In genomic region chr5:15776106-15776505, GRCm38 (mm10) we compare ENCODE assay signal across 34 mouse cellular contexts.
"Had no signal": no experiment of that assay in that cellular context is flagged by ENCODE, and none has a peak within 500 bp of the region (broad histone marks: within the 10 kb centered on the region; RNA-seq: fewer than 3 reads in every experiment).

No protein-coding gene starts in this region.

- H3K27ac ChIP-seq: heart, embryonic 13.5 days; heart, embryonic 15.5 days; hindbrain, embryonic 10.5 days; hindbrain, embryonic 12.5 days; hindbrain, embryonic 13.5 days; hindbrain, embryonic 15.5 days; hindbrain, postnatal 0 days; intestine, embryonic 15.5 days; kidney, embryonic 15.5 days; kidney, postnatal 0 days; layer of hippocampus, adult 2 months; left cerebral cortex, adult 2 months had no signal

- H3K9ac ChIP-seq: heart, embryonic 12.5 days; heart, embryonic 13.5 days; heart, embryonic 15.5 days; hindbrain, embryonic 12.5 days; hindbrain, embryonic 13.5 days; hindbrain, embryonic 15.5 days; intestine, embryonic 15.5 days; kidney, embryonic 15.5 days had no signal

- H3K27me3 ChIP-seq: heart, embryonic 12.5 days; heart, embryonic 13.5 days; heart, embryonic 15.5 days; hindbrain, embryonic 12.5 days; hindbrain, embryonic 13.5 days; hindbrain, embryonic 15.5 days; intestine, embryonic 15.5 days; kidney, embryonic 15.5 days had no signal

- H3K4me3 ChIP-seq: heart, embryonic 12.5 days; heart, embryonic 13.5 days; heart, embryonic 15.5 days; hindbrain, embryonic 10.5 days; hindbrain, embryonic 12.5 days; hindbrain, embryonic 13.5 days; hindbrain, embryonic 15.5 days; intestine, embryonic 15.5 days; kidney, embryonic 15.5 days; layer of hippocampus, adult 2 months; left cerebral cortex, adult 2 months had no signal

- ATAC-seq: hindbrain, embryonic 16.5 days; hindbrain, postnatal 0 days; inflammation-experienced regulatory T-cells, adult 6 months; intestine, embryonic 15.5 days; intestine, embryonic 16.5 days; intestine, postnatal 0 days had no signal

- H3K4me1 ChIP-seq: heart, embryonic 12.5 days; heart, embryonic 13.5 days; heart, embryonic 15.5 days; hindbrain, embryonic 10.5 days; hindbrain, embryonic 12.5 days; hindbrain, embryonic 13.5 days; hindbrain, embryonic 15.5 days; intestine, embryonic 15.5 days; kidney, embryonic 15.5 days had no signal

- H3K4me2 ChIP-seq: heart, embryonic 11.5 days; heart, embryonic 12.5 days; heart, embryonic 13.5 days; heart, embryonic 15.5 days; hindbrain, embryonic 12.5 days; hindbrain, embryonic 13.5 days; hindbrain, embryonic 15.5 days; intestine, embryonic 15.5 days; kidney, embryonic 15.5 days had no signal

- DNase-seq: heart, postnatal 10 days; heart, postnatal 14 days; heart, postnatal 36 days; heart, postnatal 4 days; kidney, adult 11 months; kidney, adult 18-20 months; kidney, adult 2 months; kidney, adult 8-10 months; kidney, adult 9 months; kidney, postnatal 10 days; kidney, postnatal 14 days; kidney, postnatal 25 days; kidney, postnatal 36 days; kidney, postnatal 4 days; layer of hippocampus, adult 9-11 months; layer of hippocampus, postnatal 36 days had no signal

- H3K9me3 ChIP-seq: heart, embryonic 12.5 days; heart, embryonic 13.5 days; heart, embryonic 15.5 days; hindbrain, embryonic 10.5 days; hindbrain, embryonic 12.5 days; hindbrain, embryonic 13.5 days; hindbrain, embryonic 15.5 days; intestine, embryonic 15.5 days; kidney, embryonic 15.5 days had no signal

- H3K36me3 ChIP-seq: heart, embryonic 12.5 days; heart, embryonic 13.5 days; heart, embryonic 15.5 days; hindbrain, embryonic 10.5 days; hindbrain, embryonic 12.5 days; hindbrain, embryonic 13.5 days; hindbrain, embryonic 15.5 days; intestine, embryonic 15.5 days; kidney, embryonic 15.5 days had no signal
